Mouse (Mus musculus) kidney, adult 2 months (tissue): ENCODE measurements around the gene Trdn.

Experiments used
- CTCF ChIP-seq: fragments of 200-500 bp; conservative IDR thresholded peaks from 2 replicates; pipeline ENCODE4 v1.5.1; 2011; ENCODE audit warnings: low read depth, mild to moderate bottlenecking, control low read depth, low read length, moderate library complexity, mixed read lengths; ENCODE audit not compliant: insufficient read depth, insufficient read length
- POLR2A ChIP-seq: fragments of 200-500 bp; IDR thresholded peaks from one replicate; pipeline ENCODE4 v1.6.1; 2011; ENCODE audit warnings: low read depth, low read length, control low read depth

GRCm38 (mm10) chr10:33082151-33082844, 1.9 kb downstream of the Trdn start:
- no peak for TF ChIP-seq CTCF
- TF ChIP-seq POLR2A, result no peak
